Mouse (Mus musculus): ENCODE data around the gene Hace1.

DNA sequence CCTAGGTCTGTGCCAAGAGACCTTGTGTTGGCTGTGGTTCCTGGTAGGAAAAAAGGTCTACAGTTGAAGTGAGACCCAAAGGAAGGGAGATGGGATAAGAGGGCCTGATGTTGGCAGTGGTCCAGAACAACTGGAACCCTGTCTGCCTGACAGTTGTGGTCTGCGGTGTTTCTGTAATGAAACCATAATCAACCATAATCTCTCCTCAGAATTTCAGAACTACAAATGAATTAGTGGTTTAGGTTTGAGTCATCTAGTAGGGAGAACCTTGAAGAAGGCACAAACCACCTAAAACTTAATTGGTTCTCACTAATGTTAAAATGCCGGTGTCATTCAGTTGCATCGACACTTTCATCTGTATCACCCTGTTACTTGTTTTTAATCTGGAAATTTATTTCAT is 133.2 kb downstream of the Hace1 start:
- no peak for TF ChIP-seq CTCF (IDR thresholded peaks at IDR 0.05; ENCODE audit: control insufficient read depth, insufficient read depth, insufficient read length)
- TF ChIP-seq USF1 (IDR thresholded peaks at IDR 0.05; ENCODE audit: low read depth), result no peak
- no peak for TF ChIP-seq MAX (IDR thresholded peaks at IDR 0.05)
- TF ChIP-seq CEBPB (IDR thresholded peaks at IDR 0.05; ENCODE audit: low read depth), result no peak
- no peak for TF ChIP-seq MYOD1 (IDR thresholded peaks at IDR 0.05; ENCODE audit: control insufficient read depth, insufficient read length, low read depth)
- TF ChIP-seq MYOG (IDR thresholded peaks at IDR 0.05; ENCODE audit: control insufficient read depth, extremely low read depth, insufficient read length), result no peak
